Mouse (Mus musculus): ENCODE results near the gene Serpinb6b. TPM values are rescaled to one million over a fixed set of nuclear protein-coding genes. Genes with fewer than 3 reads are reported as not detected.
"Not testable (repeated sequence)": the region's sequence is repeated elsewhere in the genome, so short reads cannot be mapped to it uniquely, and the experiment has no call there.

The Serpinb6b gene
- 10 to 100 TPM; 38.5 to 44.4 (median 41.6) TPM for total RNA-seq (2022)

- peak; percentile 48 for DNase-seq (ENCODE audit: low spot score)
Measured at GRCm38 (mm10) chr13:32964989-32965811, at the start of gene Serpinb6b. Serpinb6b (plus strand) TSS chr13:32965209.

- DNase-seq (ENCODE audit: low spot score), result peak; percentile 52
Measured at GRCm38 (mm10) chr13:32922622-32923021, 42.4 kb upstream of the Serpinb6b start.

- DNase-seq (ENCODE audit: low spot score), result peak; percentile 63
Measured at GRCm38 (mm10) chr13:32924578-32925360, 40.2 kb upstream of the Serpinb6b start.

GRCm38 (mm10) chr13:32926661-32927060 is 38.3 kb upstream of the Serpinb6b start:
- no peak for DNase-seq (ENCODE audit: low spot score)

- no peak for DNase-seq (ENCODE audit: low spot score)
Measured at GRCm38 (mm10) chr13:32927241-32927640, 37.8 kb upstream of the Serpinb6b start.

GRCm38 (mm10) chr13:32929107-32929750 is 35.8 kb upstream of the Serpinb6b start:
- no peak for DNase-seq (ENCODE audit: low spot score)

GRCm38 (mm10) chr13:32934706-32935381 is 30.2 kb upstream of the Serpinb6b start:
- no peak for DNase-seq (ENCODE audit: low spot score)

GRCm38 (mm10) chr13:32938275-32938674 is 26.7 kb upstream of the Serpinb6b start:
- DNase-seq (ENCODE audit: low spot score), result not testable (repeated sequence)

GRCm38 (mm10) chr13:32939191-32939590 is 25.8 kb upstream of the Serpinb6b start:
- DNase-seq (ENCODE audit: low spot score), result not testable (repeated sequence)

- DNase-seq (ENCODE audit: low spot score), result no peak
Measured at GRCm38 (mm10) chr13:32956537-32956936, 8.5 kb upstream of the Serpinb6b start.

GRCm38 (mm10) chr13:32957917-32958316 is 7.1 kb upstream of the Serpinb6b start:
- no peak for DNase-seq (ENCODE audit: low spot score)

GRCm38 (mm10) chr13:32958521-32958920 is 6.5 kb upstream of the Serpinb6b start:
- DNase-seq (ENCODE audit: low spot score), result not testable (repeated sequence)

GRCm38 (mm10) chr13:32963990-32964753 is 837 bp upstream of the Serpinb6b start:
- DNase-seq (ENCODE audit: low spot score), result no peak

GRCm38 (mm10) chr13:32966116-32966515 is 1.1 kb downstream of the Serpinb6b start:
- no peak for DNase-seq (ENCODE audit: low spot score)

- DNase-seq (ENCODE audit: low spot score), result no peak
Measured at GRCm38 (mm10) chr13:32967233-32967632, 2.2 kb downstream of the Serpinb6b start.

- no peak for DNase-seq (ENCODE audit: low spot score)
Measured at GRCm38 (mm10) chr13:32968353-32968984, 3.5 kb downstream of the Serpinb6b start.

GRCm38 (mm10) chr13:32968996-32969640 is 4.1 kb downstream of the Serpinb6b start:
- no peak for DNase-seq (ENCODE audit: low spot score)

GRCm38 (mm10) chr13:32969641-32970040 is 4.6 kb downstream of the Serpinb6b start:
- DNase-seq (ENCODE audit: low spot score), result no peak

- no peak for DNase-seq (ENCODE audit: low spot score)
Measured at GRCm38 (mm10) chr13:32970776-32971175, 5.8 kb downstream of the Serpinb6b start.

GRCm38 (mm10) chr13:32974268-32974667 is 9.3 kb downstream of the Serpinb6b start:
- DNase-seq (ENCODE audit: low spot score), result no peak
